Mouse (Mus musculus): ENCODE measurements around the gene Mmp14.

DNA sequence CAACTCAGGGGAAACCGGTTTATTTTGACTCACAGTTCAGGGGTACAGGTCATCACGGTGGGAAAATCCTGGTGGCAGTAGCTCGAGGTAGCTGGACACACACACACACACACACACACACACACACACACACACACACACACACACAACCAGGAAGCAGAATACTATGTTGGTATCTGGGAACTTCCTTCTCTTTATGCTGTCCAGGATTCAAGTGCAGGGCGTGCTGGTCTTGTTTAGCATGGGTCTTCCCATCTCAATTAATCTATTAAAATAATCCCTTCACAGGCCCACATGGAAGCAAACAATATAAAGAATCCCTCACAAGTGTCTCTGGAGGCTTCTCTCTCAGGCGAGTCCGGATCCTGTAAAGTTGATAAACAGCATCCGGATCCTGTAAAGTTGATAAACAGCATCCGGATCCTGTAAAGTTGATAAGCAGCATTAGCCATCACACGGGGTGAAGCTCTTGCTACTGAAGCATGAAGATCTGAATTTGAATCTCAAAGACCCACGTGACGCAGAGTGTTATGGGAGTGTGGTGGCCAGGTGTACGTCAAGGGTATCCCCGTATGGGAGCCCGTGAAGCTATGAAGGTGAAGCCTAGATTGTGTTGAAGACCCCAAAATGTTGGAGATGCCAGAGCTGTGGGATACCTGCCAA, 26.6 kb downstream of the Mmp14 start:
- TF ChIP-seq CTCF (IDR thresholded peaks at IDR 0.05; ENCODE audit: control insufficient read depth, insufficient read depth, low read length) = no peak
- no peak for TF ChIP-seq POLR2A (IDR thresholded peaks at IDR 0.05; ENCODE audit: borderline replicate concordance, control insufficient read depth, low read depth, low read length)
